In the genomic region with DNA sequence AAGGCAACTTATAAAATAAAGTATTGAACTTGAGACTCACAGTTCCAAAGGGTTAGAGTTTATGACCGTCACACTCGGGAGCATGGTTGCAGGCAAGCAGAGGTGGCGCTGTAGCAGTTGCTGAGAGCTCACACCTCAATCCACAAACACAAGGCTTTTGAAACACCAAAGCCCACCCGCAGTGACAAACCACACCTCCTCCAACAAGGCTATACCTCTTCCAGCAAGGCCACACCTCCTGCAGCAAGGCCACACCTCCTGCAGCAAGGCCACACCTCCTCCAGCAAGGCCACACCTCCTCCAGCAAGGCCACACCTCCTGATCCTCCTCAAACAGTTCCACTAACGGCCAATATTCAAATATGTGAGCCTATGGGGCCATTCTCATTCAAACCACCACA, we compare ENCODE assay signal across 25 mouse cellular contexts. TPM values are rescaled to one million over a fixed set of nuclear protein-coding genes. Genes with fewer than 3 reads are reported as not detected.
"Had no signal": no experiment of that assay in that cellular context is flagged by ENCODE, and none has a peak within 500 bp of the region (broad histone marks: within the 10 kb centered on the region; RNA-seq: fewer than 3 reads in every experiment).

No protein-coding gene starts in this region.

- H3K9me3 ChIP-seq: lung, embryonic 15.5 days; neural tube, embryonic 15.5 days had no signal

- H3K4me3 ChIP-seq: lung, embryonic 15.5 days; megakaryocyte, embryonic 14.5 days; midbrain, embryonic 12.5 days; myocyte; neural tube, embryonic 13.5 days; neural tube, embryonic 15.5 days had no signal

- H3K4me1 ChIP-seq: lung, embryonic 15.5 days; megakaryocyte, embryonic 14.5 days had no signal

- DNase-seq: liver, postnatal 0 days; lung, adult 2 months; lung, postnatal 14 days; lung, postnatal 36 days; midbrain, embryonic 14.5 days; retina, postnatal 1 day; right cerebral cortex, adult 18-20 months; right cerebral cortex, postnatal 25 days; right cerebral cortex, postnatal 4 days; spleen, adult 18-20 months; thymus, adult 18-20 months; thymus, postnatal 14 days; thymus, postnatal 36 days had no signal

- ATAC-seq: liver, postnatal 0 days; lung, postnatal 0 days; midbrain, embryonic 16.5 days had no signal

- H3K27ac ChIP-seq: lung, embryonic 15.5 days; midbrain, embryonic 12.5 days; neural tube, embryonic 13.5 days; neural tube, embryonic 15.5 days had no signal

- H3K36me3 ChIP-seq: lung, embryonic 15.5 days; midbrain, embryonic 12.5 days; neural tube, embryonic 13.5 days; neural tube, embryonic 15.5 days had no signal

- H3K27me3 ChIP-seq: midbrain, embryonic 12.5 days; neural tube, embryonic 13.5 days; neural tube, embryonic 15.5 days had no signal

RNA-seq across cellular contexts. Expression of gene Htr6, which starts 30.8 kb away (rescaled TPM):
- polyA plus RNA-seq: liver, postnatal 0 days; lung, embryonic 15.5 days; lung, postnatal 0 days; macrophage; midbrain, embryonic 12.5 days; stomach, embryonic 14.5 days; stomach, embryonic 16.5 days; thymus, postnatal 0 days had no signal
